Mouse (Mus musculus): ENCODE results near the gene Slc9c1.

Gene Slc9c1

DNA sequence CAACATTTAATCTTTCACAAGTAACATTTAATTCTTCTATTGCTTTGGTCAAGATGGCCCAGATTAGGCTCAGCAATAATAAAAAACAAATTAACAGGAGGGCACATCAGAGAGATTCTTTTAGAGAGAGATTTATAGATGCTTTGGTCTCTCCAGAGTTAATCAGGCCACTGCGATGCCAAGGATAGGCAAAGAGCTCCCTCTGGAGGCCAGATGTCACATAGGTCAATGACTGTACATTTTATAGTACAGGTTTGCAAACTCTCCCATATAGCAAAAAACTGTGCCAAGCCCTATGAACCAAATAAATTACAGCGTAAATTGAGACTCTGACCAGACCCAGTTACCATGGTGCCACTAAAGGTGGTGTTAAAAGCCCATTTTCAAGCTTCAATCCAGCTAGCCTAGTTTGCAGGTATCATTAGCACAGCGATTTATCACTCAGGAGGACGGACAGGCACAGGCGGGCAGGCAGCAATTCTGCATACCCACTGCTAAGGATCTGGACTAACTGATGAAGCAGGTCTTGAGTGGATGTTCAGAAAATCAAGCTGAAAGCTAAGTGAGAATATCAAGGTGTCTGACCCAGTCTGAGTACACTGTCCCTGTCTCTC is 95.3 kb downstream of the Slc9c1 start:
- Histone ChIP-seq H3K4me3 (replicated peaks; ENCODE audit: low read length) (no peak overlapping the region), H3K36me3 (ENCODE audit: insufficient read depth, low read length) (no peaks in the 10 kb centered on the region), H3K9me3 (ENCODE audit: low read length) (no peaks in the 10 kb centered on the region), H3K4me1 (replicated peaks; ENCODE audit: low read depth, low read length) (no peaks in the 10 kb centered on the region), H3K27me3 (ENCODE audit: insufficient read depth, low read length) (no peaks in the 10 kb centered on the region)
- no peak for TF ChIP-seq POU5F1 (IDR thresholded peaks at IDR 0.05; ENCODE audit: borderline replicate concordance, low read length)
- peak; percentile 64 for TF ChIP-seq CTCF (conservative IDR thresholded peaks at IDR 0.05; ENCODE audit: low read length)

- no peaks in the 10 kb centered on the region for H3K9me3 ChIP-seq (ENCODE audit: low read length)
- TF ChIP-seq POU5F1 (IDR thresholded peaks at IDR 0.05; ENCODE audit: borderline replicate concordance, low read length) (no peak), NANOG (IDR thresholded peaks at IDR 0.05; ENCODE audit: borderline replicate concordance, low read length) (no peak), CTCF (conservative IDR thresholded peaks at IDR 0.05; ENCODE audit: low read length) (no peak)
- H3K27me3 ChIP-seq (ENCODE audit: insufficient read depth, low read length), result no peaks in the 10 kb centered on the region
- no peaks in the 10 kb centered on the region for H3K4me1 ChIP-seq (replicated peaks; ENCODE audit: low read depth, low read length)
- H3K36me3 ChIP-seq (ENCODE audit: insufficient read depth, low read length), result no peaks in the 10 kb centered on the region
- no peak overlapping the region for H3K4me3 ChIP-seq (replicated peaks; ENCODE audit: low read length)
Observed at GRCm38 (mm10) chr16:45632420-45632819, 97.3 kb downstream of the Slc9c1 start.

DNA sequence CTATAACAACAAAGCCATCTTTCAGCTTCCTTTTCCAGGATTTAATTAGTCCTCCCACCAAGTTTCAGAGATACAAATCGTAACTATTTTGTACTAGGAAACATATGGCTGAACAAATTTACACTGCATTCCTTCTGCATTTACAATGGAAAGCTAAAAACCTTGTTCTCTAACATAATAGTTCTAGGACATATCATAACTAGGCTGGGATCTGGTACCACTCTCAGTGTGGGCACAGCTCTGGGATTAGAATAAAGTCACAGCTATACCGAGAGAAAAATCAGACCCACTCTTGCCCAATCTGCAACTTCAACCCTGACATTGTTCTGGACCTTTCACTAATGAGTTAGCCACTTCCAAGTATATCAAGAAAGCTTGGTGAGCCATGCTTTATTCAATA is 100.7 kb downstream of the Slc9c1 start:
- TF ChIP-seq NANOG (IDR thresholded peaks at IDR 0.05; ENCODE audit: borderline replicate concordance, low read length) (no peak), CTCF (conservative IDR thresholded peaks at IDR 0.05; ENCODE audit: low read length) (no peak), POU5F1 (IDR thresholded peaks at IDR 0.05; ENCODE audit: borderline replicate concordance, low read length) (no peak)
- Histone ChIP-seq H3K36me3 (ENCODE audit: insufficient read depth, low read length) (no peaks in the 10 kb centered on the region), H3K27me3 (ENCODE audit: insufficient read depth, low read length) (peaks cover 3% of the 10 kb centered on the region; the same call in 1 of the 2 replicates), H3K4me3 (replicated peaks; ENCODE audit: low read length) (no peak overlapping the region), H3K9me3 (ENCODE audit: low read length) (no peaks in the 10 kb centered on the region), H3K4me1 (replicated peaks; ENCODE audit: low read depth, low read length) (no peaks in the 10 kb centered on the region)

DNA sequence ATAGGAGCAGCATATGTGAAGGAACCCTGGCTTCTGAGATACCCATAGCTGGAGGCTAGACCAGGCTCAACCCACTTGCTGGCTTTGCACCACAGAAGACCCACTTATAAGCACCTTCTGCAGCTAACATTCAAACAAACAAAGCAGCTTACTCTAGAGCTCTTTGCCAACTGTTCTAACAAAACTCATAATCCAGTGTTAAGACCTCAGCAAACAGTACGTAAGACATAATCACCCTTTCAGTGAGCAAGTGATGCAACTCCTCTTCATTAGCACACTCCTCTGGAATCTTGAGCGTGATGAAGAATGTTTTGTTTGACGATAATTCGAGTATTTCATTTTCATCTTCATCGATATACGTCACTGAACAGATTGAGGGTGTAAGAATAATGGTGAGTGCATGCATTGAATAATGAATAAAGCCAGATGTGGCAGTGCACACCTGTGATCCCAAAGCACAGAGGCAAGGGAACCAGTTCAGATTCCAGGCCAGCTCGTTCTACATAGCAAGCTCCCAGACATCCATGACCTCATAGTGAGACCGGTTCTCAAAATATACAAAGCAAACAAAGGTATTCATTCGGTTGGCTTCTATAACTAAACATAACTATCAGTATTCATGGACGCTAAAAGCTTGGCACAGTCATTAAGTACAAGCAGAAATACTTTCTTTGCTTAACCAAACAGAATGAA is 105.1 kb downstream of the Slc9c1 start:
- Histone ChIP-seq H3K4me1 (replicated peaks; ENCODE audit: low read depth, low read length) (peaks cover 4% of the 10 kb centered on the region; the same call in 1 of the 2 replicates), H3K9me3 (ENCODE audit: low read length) (no peaks in the 10 kb centered on the region), H3K27me3 (ENCODE audit: insufficient read depth, low read length) (peaks cover 3% of the 10 kb centered on the region; the same call in 1 of the 2 replicates), H3K36me3 (ENCODE audit: insufficient read depth, low read length) (no peaks in the 10 kb centered on the region), H3K4me3 (replicated peaks; ENCODE audit: low read length) (no peak overlapping the region)
- TF ChIP-seq CTCF (conservative IDR thresholded peaks at IDR 0.05; ENCODE audit: low read length), result no peak
- no peak for TF ChIP-seq POU5F1 (IDR thresholded peaks at IDR 0.05; ENCODE audit: borderline replicate concordance, low read length)
- no peak for TF ChIP-seq NANOG (IDR thresholded peaks at IDR 0.05; ENCODE audit: borderline replicate concordance, low read length)

DNA sequence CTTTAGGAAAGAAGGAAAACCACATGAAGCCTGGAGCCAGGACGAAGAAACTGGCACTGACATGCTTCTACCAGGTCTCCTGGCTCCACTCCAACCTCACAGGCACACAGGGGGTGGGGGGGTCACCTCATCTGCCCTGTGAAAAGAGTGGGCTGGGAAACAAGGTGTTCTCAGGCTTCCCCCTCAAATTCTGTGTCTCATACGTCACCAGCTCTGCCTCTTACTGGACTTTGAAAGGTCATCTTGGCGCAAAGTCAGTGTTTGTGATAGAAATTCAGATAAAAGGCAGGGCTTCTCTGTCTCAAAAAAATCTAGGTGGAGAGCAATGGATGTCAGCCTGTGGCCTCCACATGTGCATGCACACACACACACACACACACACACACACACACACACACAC is 106.2 kb downstream of the Slc9c1 start:
- H3K9me3 ChIP-seq (ENCODE audit: low read length), result no peaks in the 10 kb centered on the region
- H3K36me3 ChIP-seq (ENCODE audit: insufficient read depth, low read length), result no peaks in the 10 kb centered on the region
- TF ChIP-seq POU5F1 (IDR thresholded peaks at IDR 0.05; ENCODE audit: borderline replicate concordance, low read length) (no peak), CTCF (conservative IDR thresholded peaks at IDR 0.05; ENCODE audit: low read length) (no peak), NANOG (IDR thresholded peaks at IDR 0.05; ENCODE audit: borderline replicate concordance, low read length) (no peak)
- H3K27me3 ChIP-seq (ENCODE audit: insufficient read depth, low read length), result peaks cover 4% of the 10 kb centered on the region; the same call in 1 of the 2 replicates
- peaks cover 12% of the 10 kb centered on the region for H3K4me1 ChIP-seq (replicated peaks; ENCODE audit: low read depth, low read length)
- no peak overlapping the region for H3K4me3 ChIP-seq (replicated peaks; ENCODE audit: low read length)

GRCm38 (mm10) chr16:45643944-45644343 is 108.8 kb downstream of the Slc9c1 start:
- Histone ChIP-seq H3K36me3 (ENCODE audit: insufficient read depth, low read length) (no peaks in the 10 kb centered on the region), H3K4me3 (replicated peaks; ENCODE audit: low read length) (no peak overlapping the region), H3K4me1 (replicated peaks; ENCODE audit: low read depth, low read length) (peaks cover 14% of the 10 kb centered on the region), H3K9me3 (ENCODE audit: low read length) (no peaks in the 10 kb centered on the region), H3K27me3 (ENCODE audit: insufficient read depth, low read length) (peaks cover 4% of the 10 kb centered on the region; the same call in 1 of the 2 replicates)
- no peak for TF ChIP-seq CTCF (conservative IDR thresholded peaks at IDR 0.05; ENCODE audit: low read length)
- TF ChIP-seq POU5F1 (IDR thresholded peaks at IDR 0.05; ENCODE audit: borderline replicate concordance, low read length), result no peak
- no peak for TF ChIP-seq NANOG (IDR thresholded peaks at IDR 0.05; ENCODE audit: borderline replicate concordance, low read length)

DNA sequence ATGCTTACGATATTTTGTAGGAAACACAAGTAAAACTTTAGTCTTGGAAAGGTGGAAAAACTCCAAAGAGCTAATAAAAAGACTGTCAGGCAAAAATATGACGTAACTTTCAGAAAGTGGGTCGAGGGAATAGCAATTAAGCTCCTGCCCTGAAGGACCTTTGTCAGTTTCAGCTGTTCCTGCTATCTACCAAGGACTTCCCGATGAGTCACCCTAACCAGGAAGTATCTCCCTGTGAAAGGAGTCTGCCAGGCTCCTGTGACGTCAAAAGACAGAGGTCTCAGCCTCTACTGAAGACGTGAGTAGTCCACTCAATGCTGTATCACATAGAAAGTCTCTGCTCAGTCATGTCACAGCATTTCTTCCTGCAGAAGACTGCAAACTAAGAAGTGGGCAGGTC is 109.3 kb downstream of the Slc9c1 start:
- Histone ChIP-seq H3K9me3 (ENCODE audit: low read length) (no peaks in the 10 kb centered on the region), H3K36me3 (ENCODE audit: insufficient read depth, low read length) (no peaks in the 10 kb centered on the region), H3K4me3 (replicated peaks; ENCODE audit: low read length) (no peak overlapping the region), H3K4me1 (replicated peaks; ENCODE audit: low read depth, low read length) (peaks cover 14% of the 10 kb centered on the region), H3K27me3 (ENCODE audit: insufficient read depth, low read length) (0 out of 2 replicates have a peak, but pooled peaks cover 2% of the 10 kb centered on the region)
- no peak for TF ChIP-seq POU5F1 (IDR thresholded peaks at IDR 0.05; ENCODE audit: borderline replicate concordance, low read length)
- TF ChIP-seq CTCF (conservative IDR thresholded peaks at IDR 0.05; ENCODE audit: low read length), result no peak
- TF ChIP-seq NANOG (IDR thresholded peaks at IDR 0.05; ENCODE audit: borderline replicate concordance, low read length), result no peak

DNA sequence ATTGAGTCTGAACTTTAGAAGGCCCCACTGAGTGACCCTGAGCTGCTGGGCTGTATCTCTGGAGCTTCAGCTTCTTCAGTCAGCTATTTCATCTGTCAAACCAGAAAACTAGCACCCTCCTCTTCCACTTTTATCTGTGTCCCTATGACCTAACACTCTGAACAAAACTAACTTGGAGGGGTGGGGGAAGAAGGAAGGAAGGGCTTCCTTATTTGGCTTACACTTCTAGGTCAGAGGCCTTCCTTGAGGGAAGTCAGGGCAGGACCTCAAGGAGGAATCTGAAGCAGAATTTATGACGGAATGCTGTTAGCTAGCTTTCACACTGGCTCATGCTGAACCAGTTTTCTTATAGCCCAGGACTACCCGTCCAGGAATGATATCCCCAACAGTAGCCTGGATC is 116.4 kb downstream of the Slc9c1 start:
- no peak for TF ChIP-seq POU5F1 (IDR thresholded peaks at IDR 0.05; ENCODE audit: borderline replicate concordance, low read length)
- TF ChIP-seq NANOG (IDR thresholded peaks at IDR 0.05; ENCODE audit: borderline replicate concordance, low read length), result no peak
- TF ChIP-seq CTCF (conservative IDR thresholded peaks at IDR 0.05; ENCODE audit: low read length), result no peak
- no peak overlapping the region for H3K4me3 ChIP-seq (replicated peaks; ENCODE audit: low read length)
- peaks cover 31% of the 10 kb centered on the region for H3K27me3 ChIP-seq (ENCODE audit: insufficient read depth, low read length)
- no peaks in the 10 kb centered on the region for H3K9me3 ChIP-seq (ENCODE audit: low read length)
- peaks cover 19% of the 10 kb centered on the region for H3K4me1 ChIP-seq (replicated peaks; ENCODE audit: low read depth, low read length)
- H3K36me3 ChIP-seq (ENCODE audit: insufficient read depth, low read length), result no peaks in the 10 kb centered on the region

Data from E14TG2a.4 (cell line).